Mouse (Mus musculus) forebrain, embryonic 15.5 days (tissue): ENCODE data around the gene Zfp629. TPM values are rescaled to one million over a fixed set of nuclear protein-coding genes. Genes with fewer than 3 reads are reported as not detected.
"Not testable (repeated sequence)": the region's sequence is repeated elsewhere in the genome, so short reads cannot be mapped to it uniquely, and the experiment has no call there.

Experiments used
- ATAC-seq: fragments of 200-750 bp; cut with Nextera tagmentation; replicated peaks from 2 replicates; pipeline ENCODE4 v1.8.0; 2017; ENCODE audit warnings: mild to moderate bottlenecking, moderate TSS enrichment, moderate library complexity
- H3K27ac ChIP-seq: fragments of 300-500 bp; sonication (generic); replicated peaks from 2 replicates; pipeline ENCODE4 v1.5.1; 2015; ENCODE audit warnings: mild to moderate bottlenecking, inconsistent platforms
- H3K27me3 ChIP-seq: fragments of 300-500 bp; sonication (generic); 2 replicates; pipeline ENCODE4 v1.6.1; 2015; ENCODE audit warnings: inconsistent platforms
- H3K36me3 ChIP-seq: fragments of 300-500 bp; sonication (generic); 2 replicates; pipeline ENCODE4 v1.6.1; 2015; ENCODE audit warnings: mild to moderate bottlenecking, inconsistent platforms
- H3K4me1 ChIP-seq: fragments of 300-500 bp; sonication (generic); 2 replicates; pipeline ENCODE4 v1.6.1; 2015; ENCODE audit warnings: inconsistent platforms
- H3K4me2 ChIP-seq: fragments of 300-500 bp; sonication (generic); replicated peaks from 2 replicates; pipeline ENCODE4 v1.6.1; 2015; ENCODE audit warnings: mild to moderate bottlenecking, inconsistent platforms
- H3K4me3 ChIP-seq: fragments of 300-500 bp; sonication (generic); 2 replicates; pipeline ENCODE4 v1.5.1; 2015; ENCODE audit warnings: mild to moderate bottlenecking, inconsistent platforms
- H3K9ac ChIP-seq: fragments of 300-500 bp; sonication (generic); replicated peaks from 2 replicates; pipeline ENCODE4 v1.6.1; 2015; ENCODE audit warnings: mild to moderate bottlenecking, inconsistent platforms
- H3K9me3 ChIP-seq: fragments of 300-500 bp; sonication (generic); 2 replicates; pipeline ENCODE4 v1.6.1; 2016; ENCODE audit warnings: inconsistent platforms
- WGBS: fragments of 180-500 bp; shearing (Covaris S2); methylation state at CpG from one replicate; pipeline ENCODE4 v1.1.7; 2015; ENCODE audit warnings: mixed read lengths; 5-methylcytosine and 5-hydroxymethylcytosine counted together
- polyA plus RNA-seq: library from polyadenylated mRNA; unstranded; fragments of >200 nt; fragmentation: Nextera tagmentation; extraction: Ambion mirVana; gene quantifications from 2 replicates; pipeline ENCODE4 v1.2.1, GENCODE M21; 2015

Zfp629 gene
- polyA plus RNA-seq, result 18.7 and 18.9 TPM in 2 replicates

DNA sequence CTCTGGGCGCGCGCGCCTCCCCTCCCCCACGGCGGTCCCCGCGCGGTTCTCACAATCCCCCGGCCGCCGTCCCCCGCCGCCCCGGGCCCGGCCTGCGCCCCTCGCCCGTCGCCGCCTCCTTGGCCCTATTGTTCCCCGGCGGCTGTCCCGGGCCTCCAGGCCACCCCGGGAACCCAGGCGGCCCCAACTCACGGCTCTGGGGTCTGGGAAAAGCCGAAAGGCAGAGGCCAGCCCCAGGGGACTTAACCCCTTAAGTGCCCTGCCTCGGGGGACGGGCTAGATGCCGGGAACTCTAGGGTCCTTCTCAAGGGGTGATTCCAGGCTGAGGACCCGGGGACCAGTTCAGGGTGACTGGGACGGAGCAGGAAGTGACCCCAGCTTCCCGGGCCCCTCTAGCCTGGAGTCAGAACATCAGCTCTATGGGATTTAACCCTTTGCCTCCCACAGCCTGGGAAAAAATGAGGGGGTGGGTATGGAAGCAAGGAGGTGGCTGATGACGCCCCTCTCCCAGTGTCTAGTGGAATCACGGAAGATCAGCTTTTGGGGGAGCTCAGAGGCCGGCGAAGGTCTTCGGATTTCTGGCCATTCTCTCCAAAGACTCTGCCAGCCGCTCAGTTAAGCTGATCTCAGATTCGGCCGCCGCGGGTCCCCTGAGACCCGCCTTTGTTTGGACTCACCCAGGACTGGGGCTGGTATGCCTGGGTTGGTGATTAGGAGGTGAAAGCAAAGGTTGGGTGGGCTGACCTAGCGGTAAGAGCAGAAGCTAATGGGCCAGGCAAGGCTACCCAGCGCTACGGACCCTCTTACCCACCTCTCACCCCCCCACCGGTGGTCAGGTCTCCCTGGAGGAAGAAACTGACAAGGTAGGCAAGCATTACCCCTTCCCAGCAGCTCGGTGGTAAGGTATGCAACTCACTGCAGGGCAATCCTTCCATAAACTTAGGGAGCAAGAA lies at the start of gene Zfp629:
Zfp629 (minus strand) TSS at position 907 of the 953 bp plus-strand sequence.
- under 1% methylated on average over 50 of the region's 50 CpGs for WGBS
- peaks cover 26% of the 10 kb centered on the region for H3K36me3 ChIP-seq
- peak; percentile 91 for ATAC-seq

DNA sequence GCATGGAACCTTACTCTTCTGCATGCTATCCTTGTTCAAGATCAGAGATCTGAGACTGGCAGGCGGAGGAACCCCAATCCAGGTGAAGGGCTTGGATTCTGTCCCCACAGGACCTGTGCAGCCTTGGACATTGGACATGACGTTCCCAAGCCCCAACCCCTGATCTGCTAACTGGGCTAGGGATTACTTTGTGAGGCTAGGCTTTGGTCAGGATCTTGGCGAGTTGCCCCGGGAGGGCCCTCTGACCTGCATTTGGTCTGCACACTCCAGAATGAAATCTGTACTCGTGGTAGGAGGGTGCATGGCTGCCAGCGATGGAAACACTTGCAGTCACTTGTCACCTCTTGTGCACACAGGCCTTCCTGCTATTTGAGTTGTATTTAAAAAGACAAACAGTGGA lies 47.3 kb upstream of the Zfp629 start:
- H3K9ac ChIP-seq, result no peak overlapping the region
- 90% methylated on average over 6 of the region's 6 CpGs for WGBS
- ATAC-seq, result no peak
- H3K27ac ChIP-seq, result no peak overlapping the region
- no peaks in the 10 kb centered on the region for H3K27me3 ChIP-seq
- H3K36me3 ChIP-seq, result peaks cover 12% of the 10 kb centered on the region; the same call in 1 of the 2 replicates
- H3K9me3 ChIP-seq, result no peaks in the 10 kb centered on the region
- no peaks in the 10 kb centered on the region for H3K4me1 ChIP-seq
- H3K4me3 ChIP-seq, result no peak overlapping the region
- no peak overlapping the region for H3K4me2 ChIP-seq

More for the DNA sequence above, at the start of gene Zfp629:
- Histone ChIP-seq H3K9me3 (no peaks in the 10 kb centered on the region), H3K4me2 (peak within 1 kb of the TSS; percentile 94), H3K27me3 (no peaks in the 10 kb centered on the region), H3K4me1 (peaks cover 33% of the 10 kb centered on the region), H3K4me3 (peak within 1 kb of the TSS; percentile 100), H3K9ac (peak within 1 kb of the TSS; percentile 81), H3K27ac (peak within 1 kb of the TSS; percentile 89)

DNA sequence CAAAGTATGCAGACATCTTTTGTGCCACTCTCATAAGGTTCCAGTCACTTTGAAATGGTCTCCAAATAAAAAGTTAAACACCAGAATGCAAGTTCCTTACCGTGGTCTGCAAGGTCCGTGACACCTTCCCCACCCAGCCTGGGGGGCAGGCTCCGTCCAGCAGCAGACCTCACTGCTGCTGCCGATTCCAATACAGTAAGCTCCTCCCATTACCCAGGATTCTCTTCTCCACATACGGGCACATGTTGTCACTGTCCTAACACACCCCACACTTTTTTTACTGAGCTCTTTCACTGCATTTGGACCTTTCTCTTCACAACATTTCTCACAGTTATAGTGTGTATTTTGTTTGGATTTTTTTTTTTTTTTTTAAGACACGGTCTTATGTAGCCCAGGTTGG lies 46.2 kb upstream of the Zfp629 start:
- H3K36me3 ChIP-seq, result peaks cover 12% of the 10 kb centered on the region; the same call in 1 of the 2 replicates
- H3K4me2 ChIP-seq, result no peak overlapping the region
- H3K9me3 ChIP-seq, result no peaks in the 10 kb centered on the region
- no peak for ATAC-seq
- H3K27ac ChIP-seq, result no peak overlapping the region
- 87% methylated on average over 6 of the region's 6 CpGs for WGBS
- no peaks in the 10 kb centered on the region for H3K4me1 ChIP-seq
- H3K9ac ChIP-seq, result no peak overlapping the region
- no peaks in the 10 kb centered on the region for H3K27me3 ChIP-seq
- no peak overlapping the region for H3K4me3 ChIP-seq

DNA sequence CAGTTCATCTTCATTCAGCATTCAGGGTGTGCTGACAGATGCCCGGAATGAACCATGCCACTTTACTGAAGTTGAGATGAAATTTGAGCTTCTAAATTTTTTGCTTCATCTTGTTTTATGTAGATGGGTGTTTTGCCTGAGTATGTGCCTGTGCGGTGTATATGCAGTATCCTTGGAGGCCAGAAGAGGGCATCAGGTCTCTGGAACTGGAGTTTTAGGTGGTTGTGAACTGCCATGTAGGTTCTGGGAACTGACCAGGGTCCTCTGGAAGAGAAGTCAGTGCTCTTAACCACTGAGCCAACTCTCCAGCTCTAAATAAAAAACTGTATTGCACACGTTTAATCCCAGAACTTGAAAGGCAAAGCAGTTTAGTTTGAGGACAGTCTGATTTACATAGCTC lies 45.3 kb upstream of the Zfp629 start:
- ATAC-seq, result no peak
- Histone ChIP-seq H3K36me3 (peaks cover 4% of the 10 kb centered on the region; the same call in 1 of the 2 replicates), H3K4me2 (no peak overlapping the region), H3K27me3 (no peaks in the 10 kb centered on the region), H3K9ac (no peak overlapping the region), H3K9me3 (no peaks in the 10 kb centered on the region), H3K4me1 (no peaks in the 10 kb centered on the region), H3K4me3 (no peak overlapping the region), H3K27ac (no peak overlapping the region)
- 94% methylated on average over 3 of the region's 3 CpGs for WGBS

DNA sequence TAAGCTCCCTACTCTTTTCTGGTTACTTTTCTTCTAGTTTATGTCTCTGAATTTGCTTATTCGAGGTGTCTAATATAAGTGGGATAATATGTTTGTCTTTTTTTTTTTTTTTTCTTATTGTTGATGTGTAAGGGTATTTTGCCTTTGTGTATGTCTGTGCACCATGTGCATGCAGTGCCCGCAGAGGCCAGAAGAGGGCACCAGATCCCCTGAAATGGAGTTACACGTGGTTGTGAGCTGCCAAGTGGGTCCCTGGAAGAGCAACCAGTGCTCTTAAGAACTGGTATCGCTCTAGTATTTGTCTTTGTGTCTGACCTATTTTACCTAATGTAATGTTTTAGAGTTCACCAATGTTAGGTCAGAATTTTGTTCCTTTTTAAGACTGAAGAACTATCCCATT lies 41.3 kb upstream of the Zfp629 start:
- H3K27me3 ChIP-seq, result no peaks in the 10 kb centered on the region
- peaks cover 3% of the 10 kb centered on the region; the same call in 1 of the 2 replicates for H3K4me1 ChIP-seq
- no peaks in the 10 kb centered on the region for H3K36me3 ChIP-seq
- no peak overlapping the region for H3K27ac ChIP-seq
- H3K4me3 ChIP-seq, result no peak overlapping the region
- H3K4me2 ChIP-seq, result no peak overlapping the region
- no peak overlapping the region for H3K9ac ChIP-seq
- no peak for ATAC-seq
- H3K9me3 ChIP-seq, result no peaks in the 10 kb centered on the region
- WGBS, result 42% methylated on average over 4 of the region's 4 CpGs

DNA sequence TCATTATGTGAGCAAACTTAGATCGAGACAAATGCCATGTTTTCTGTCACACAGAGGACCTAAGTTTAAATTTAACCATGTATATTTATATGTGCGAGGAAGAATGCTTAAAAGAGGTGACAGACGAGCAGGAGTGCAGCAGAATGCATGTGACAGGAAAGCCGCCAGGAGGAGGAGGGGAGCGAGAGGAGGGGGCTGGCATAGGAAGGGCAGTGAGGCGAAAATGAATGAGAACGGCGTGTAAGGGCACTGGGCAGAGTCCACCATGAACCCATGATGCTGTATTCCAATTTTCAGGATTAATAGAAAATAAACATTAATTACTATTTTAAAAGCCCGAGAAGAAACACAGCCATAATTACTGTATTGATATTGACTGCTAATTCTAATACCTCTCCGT lies 38.7 kb upstream of the Zfp629 start:
- no peak overlapping the region for H3K9ac ChIP-seq
- no peak overlapping the region for H3K4me2 ChIP-seq
- no peaks in the 10 kb centered on the region for H3K9me3 ChIP-seq
- peaks cover 3% of the 10 kb centered on the region; the same call in 1 of the 2 replicates for H3K4me1 ChIP-seq
- H3K27ac ChIP-seq, result no peak overlapping the region
- 57% methylated on average over 10 of the region's 10 CpGs for WGBS
- no peaks in the 10 kb centered on the region for H3K27me3 ChIP-seq
- no peak for ATAC-seq
- H3K36me3 ChIP-seq, result no peaks in the 10 kb centered on the region
- no peak overlapping the region for H3K4me3 ChIP-seq

- WGBS, result 15% methylated on average over 18 of the region's 18 CpGs
- ATAC-seq, result no peak
- peak overlapping the region; percentile 13; the same call in 1 of the 2 replicates for H3K4me2 ChIP-seq
These were observed 36.5 kb upstream of the Zfp629 start for GRCm38 (mm10) chr7:127652050-127652449.

GRCm38 (mm10) chr7:127651624-127652023 lies 36.0 kb upstream of the Zfp629 start:
- no peaks in the 10 kb centered on the region for H3K27me3 ChIP-seq
- no peaks in the 10 kb centered on the region for H3K9me3 ChIP-seq
- WGBS, result 84% methylated on average over 2 of the region's 3 CpGs
- H3K4me1 ChIP-seq, result peaks cover 3% of the 10 kb centered on the region; the same call in 1 of the 2 replicates
- no peak overlapping the region for H3K9ac ChIP-seq
- H3K4me2 ChIP-seq, result no peak overlapping the region
- H3K4me3 ChIP-seq, result no peak overlapping the region
- no peak overlapping the region for H3K27ac ChIP-seq
- no peak for ATAC-seq
- H3K36me3 ChIP-seq, result no peaks in the 10 kb centered on the region

More at GRCm38 (mm10) chr7:127652050-127652449, 36.5 kb upstream of the Zfp629 start:
- Histone ChIP-seq H3K4me1 (peaks cover 3% of the 10 kb centered on the region; the same call in 1 of the 2 replicates), H3K36me3 (no peaks in the 10 kb centered on the region), H3K27me3 (no peaks in the 10 kb centered on the region), H3K4me3 (no peak overlapping the region), H3K27ac (no peak overlapping the region), H3K9me3 (no peaks in the 10 kb centered on the region), H3K9ac (no peak overlapping the region)

GRCm38 (mm10) chr7:127649206-127649605 lies 33.6 kb upstream of the Zfp629 start:
- H3K4me2 ChIP-seq, result no peak overlapping the region
- no peaks in the 10 kb centered on the region for H3K9me3 ChIP-seq
- no peaks in the 10 kb centered on the region for H3K36me3 ChIP-seq
- H3K9ac ChIP-seq, result no peak overlapping the region
- 91% methylated on average over 6 of the region's 6 CpGs for WGBS
- no peak overlapping the region for H3K27ac ChIP-seq
- H3K4me3 ChIP-seq, result no peak overlapping the region
- peaks cover under 1% of the 10 kb centered on the region; the same call in 1 of the 2 replicates for H3K4me1 ChIP-seq
- H3K27me3 ChIP-seq, result no peaks in the 10 kb centered on the region
- ATAC-seq, result no peak

DNA sequence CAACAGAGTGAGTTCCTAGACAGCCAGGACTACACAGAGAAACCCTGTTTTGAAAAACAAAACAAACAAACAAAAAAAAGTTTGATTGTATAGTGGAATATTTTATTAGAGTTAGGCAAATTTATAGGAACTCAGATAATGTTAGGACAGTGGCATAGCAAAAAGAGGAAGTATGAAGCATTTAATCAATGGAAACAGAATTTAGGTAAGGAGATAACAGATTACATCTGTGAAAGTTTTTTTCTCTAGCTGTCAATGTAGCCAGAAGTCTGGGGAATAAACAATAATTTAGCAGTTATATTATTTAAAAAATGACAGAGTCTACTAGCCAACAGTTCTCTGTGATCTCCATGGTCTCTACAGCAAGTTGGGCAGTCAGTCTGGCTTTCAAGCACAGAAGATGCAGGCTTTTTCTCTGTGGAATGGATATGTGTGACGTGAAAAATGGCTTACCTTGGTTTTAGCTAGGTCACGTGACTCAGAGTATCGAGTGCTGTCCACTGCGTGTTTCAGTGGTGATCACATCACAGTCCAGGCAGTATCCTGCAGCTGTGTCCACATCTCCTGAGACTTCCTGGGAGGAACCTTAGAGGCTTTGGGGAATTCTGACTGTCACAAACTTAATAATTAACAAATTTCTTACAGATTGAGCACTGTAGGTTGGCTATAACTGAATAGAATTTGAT lies 33.1 kb upstream of the Zfp629 start:
- WGBS, result 90% methylated on average over 4 of the region's 4 CpGs
- Histone ChIP-seq H3K9ac (no peak overlapping the region), H3K4me2 (no peak overlapping the region), H3K36me3 (no peaks in the 10 kb centered on the region), H3K4me1 (no peaks in the 10 kb centered on the region), H3K4me3 (no peak overlapping the region), H3K27me3 (no peaks in the 10 kb centered on the region), H3K9me3 (no peaks in the 10 kb centered on the region), H3K27ac (no peak overlapping the region)
- no peak for ATAC-seq

DNA sequence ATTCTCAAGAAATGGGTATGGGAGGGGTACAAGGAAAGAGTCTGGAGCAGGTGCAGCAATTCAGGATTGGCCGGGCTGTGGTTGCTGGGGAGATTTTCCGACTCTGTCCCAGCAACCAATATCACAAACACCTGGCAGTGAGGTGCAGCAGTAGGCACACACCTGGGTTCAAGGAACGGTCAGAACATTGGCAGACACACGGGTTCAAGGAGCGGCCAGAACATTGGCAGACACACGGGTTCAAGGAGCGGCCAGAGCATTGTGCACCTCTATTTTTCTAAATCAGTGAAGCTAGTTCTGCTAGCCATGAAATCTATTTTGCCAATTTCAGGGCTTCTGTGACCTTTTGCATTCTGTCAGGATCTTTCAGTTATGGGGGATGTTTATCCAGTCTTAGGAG lies 32.0 kb upstream of the Zfp629 start:
- H3K4me3 ChIP-seq, H3K9me3 ChIP-seq, H3K27me3 ChIP-seq, H3K4me1 ChIP-seq, H3K27ac ChIP-seq, H3K9ac ChIP-seq, ATAC-seq, H3K36me3 ChIP-seq, H3K4me2 ChIP-seq: not testable (repeated sequence)
- WGBS, result 92% methylated on average over 7 of the region's 7 CpGs

DNA sequence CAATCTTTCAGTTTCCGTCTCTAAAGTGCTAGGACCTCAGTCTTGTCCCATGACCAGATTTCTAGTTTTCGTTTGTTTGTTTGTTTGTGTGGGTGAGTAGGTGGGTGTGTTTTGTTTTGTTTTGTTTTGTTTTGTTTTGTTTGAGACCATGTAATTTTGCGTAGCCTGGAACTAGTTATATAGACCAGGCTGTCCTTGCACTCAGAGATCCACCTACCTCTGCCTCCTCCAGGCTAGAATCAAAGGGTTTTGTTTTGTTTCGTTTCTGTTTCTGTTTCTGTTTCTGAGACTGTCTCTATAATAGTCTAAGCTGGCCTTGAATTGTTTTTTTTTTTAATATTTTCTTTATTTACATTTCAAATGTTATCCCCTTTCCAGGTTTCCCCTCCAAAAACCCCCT lies 30.8 kb upstream of the Zfp629 start:
- no peak overlapping the region for H3K4me2 ChIP-seq
- H3K4me3 ChIP-seq, result no peak overlapping the region
- no peaks in the 10 kb centered on the region for H3K9me3 ChIP-seq
- H3K27ac ChIP-seq, result no peak overlapping the region
- no peaks in the 10 kb centered on the region for H3K27me3 ChIP-seq
- H3K36me3 ChIP-seq, result no peaks in the 10 kb centered on the region
- H3K4me1 ChIP-seq, result no peaks in the 10 kb centered on the region
- no peak overlapping the region for H3K9ac ChIP-seq
- ATAC-seq, result no peak
- 92% methylated on average over 4 of the region's 4 CpGs for WGBS
